Mouse (Mus musculus): Measurements from ENCODE around the gene Ddx52. TPM values are rescaled to one million over a fixed set of nuclear protein-coding genes. Genes with fewer than 3 reads are reported as not detected.
A peak's percentile ranks its signal among the peaks of the same experiment; 100 is the strongest.

Gene Ddx52
- polyA plus RNA-seq, 1 experiment from 2014 or later: 52.7 TPM

DNA sequence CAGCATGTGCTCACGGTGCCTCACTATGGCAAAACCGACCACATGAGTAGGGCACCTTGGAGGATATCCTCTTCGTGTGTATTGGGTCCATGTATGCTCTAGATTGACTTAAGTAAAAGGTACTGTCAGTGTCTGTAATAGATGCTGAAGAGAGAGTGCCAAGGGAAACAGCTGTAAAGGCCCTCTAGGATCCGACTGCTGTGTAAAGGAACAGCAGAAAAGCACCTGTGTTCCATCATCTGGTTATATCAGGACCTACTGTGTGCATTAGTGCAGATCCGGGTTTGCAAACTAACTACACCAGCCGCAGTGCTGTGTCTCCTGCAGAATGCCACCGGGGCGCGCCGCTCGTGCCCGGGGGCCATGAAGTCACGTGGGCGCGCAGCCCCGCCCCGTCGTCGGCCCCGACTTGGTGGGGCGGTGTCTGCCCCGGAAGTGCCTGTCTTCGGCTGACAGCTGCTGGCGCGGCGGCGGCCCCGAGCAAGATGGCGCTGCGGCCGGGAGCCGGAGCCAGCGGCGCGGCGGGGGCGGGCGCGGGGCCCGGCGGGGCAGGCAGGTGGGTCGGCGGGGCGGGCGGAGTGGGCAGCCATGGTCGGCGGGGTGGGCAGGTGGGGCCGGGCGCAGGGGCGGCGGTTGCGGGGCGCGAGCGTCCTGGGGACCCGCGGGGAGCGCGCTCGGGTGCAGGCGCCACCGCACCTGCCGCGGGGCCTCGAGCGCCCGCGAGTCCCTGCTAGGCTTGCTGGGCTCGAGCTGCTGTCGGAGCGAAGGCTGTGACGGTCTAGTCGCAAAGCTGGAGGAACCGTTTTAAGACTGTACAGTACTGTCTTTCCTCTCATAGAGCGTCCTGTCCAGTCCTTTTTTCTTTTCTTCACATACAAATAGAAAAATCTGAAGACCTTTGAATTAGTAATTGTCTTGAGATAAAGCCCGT, 22.4 kb downstream of the Ddx52 start, which contains the start of gene Synrg:
Gene Synrg, plus strand, starts transcription at position 438 of the 931 bp plus-strand sequence.
- Histone ChIP-seq H3K4me2 (ENCODE audit: low read depth, low read length, severe bottlenecking) (peak within 1 kb of the TSS; percentile 39), H3K27me3 (ENCODE audit: control insufficient read depth, insufficient read depth, low read length) (no peaks in the 10 kb centered on the region), H3K36me3 (ENCODE audit: control insufficient read depth, insufficient read depth, low read length) (peaks cover 4% of the 10 kb centered on the region; the same call in 1 of the 2 replicates), H3K4me1 (replicated peaks; ENCODE audit: control insufficient read depth, insufficient read depth, low read length) (no peaks in the 10 kb centered on the region; the same call in 1 of the 2 replicates), H3K27ac (ENCODE audit: low read depth, low read length) (peak within 1 kb of the TSS; percentile 50), H3K9ac (ENCODE audit: low read length) (peak within 1 kb of the TSS; percentile 76), H3K4me3 (ENCODE audit: low read depth, low read length) (peak within 1 kb of the TSS; percentile 80), H3K9me3 (ENCODE audit: control insufficient read depth, low read length) (no peaks in the 10 kb centered on the region)
- peak; percentile 94 for DNase-seq (ENCODE audit: low spot score)
- peak; percentile 96 for ATAC-seq (replicated peaks; ENCODE audit: low FRiP score)
- WGBS: 2% methylated on average over 59 of the region's 76 CpGs

DNA sequence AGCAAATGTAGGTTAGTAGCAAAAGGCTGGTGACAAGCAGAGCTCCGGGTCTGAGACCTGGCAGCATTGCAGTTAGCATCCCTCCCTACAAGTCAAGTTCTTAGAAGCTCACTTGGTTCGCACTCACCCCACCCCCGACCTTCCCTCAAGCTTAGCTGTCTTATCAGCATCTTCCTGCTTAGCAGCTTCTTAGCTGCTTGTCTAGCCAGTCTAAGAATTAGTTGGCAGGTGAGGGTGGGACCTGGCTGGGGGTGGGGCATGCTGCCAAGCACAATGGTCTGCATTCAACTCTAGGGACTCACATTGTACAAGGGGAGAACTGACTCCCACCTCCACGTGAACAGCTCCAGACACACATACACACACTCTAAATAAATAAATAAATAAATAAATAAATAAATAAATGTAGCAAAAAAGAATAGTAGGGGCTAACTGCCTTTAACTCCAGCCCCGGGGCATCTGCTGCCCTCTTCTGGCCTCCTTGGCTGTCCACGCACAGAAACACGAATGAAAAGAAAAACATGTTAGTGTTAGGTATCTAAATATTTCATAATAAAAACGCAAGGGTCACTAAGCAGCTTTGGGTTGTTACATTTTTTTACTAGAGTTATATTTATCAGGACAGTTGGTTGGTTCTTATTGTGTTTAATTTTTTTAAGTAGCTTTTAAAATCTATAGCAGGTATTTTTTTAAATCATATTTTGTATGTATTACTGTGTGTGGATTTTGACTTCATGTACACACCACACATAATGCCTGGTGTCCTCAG, 25.8 kb downstream of the Ddx52 start:
- H3K9ac ChIP-seq (ENCODE audit: low read length): no peak overlapping the region
- no peaks in the 10 kb centered on the region; the same call in 1 of the 2 replicates for H3K4me1 ChIP-seq (replicated peaks; ENCODE audit: control insufficient read depth, insufficient read depth, low read length)
- no peak overlapping the region for H3K4me3 ChIP-seq (ENCODE audit: low read depth, low read length)
- no peak overlapping the region for H3K4me2 ChIP-seq (ENCODE audit: low read depth, low read length, severe bottlenecking)
- no peak for ATAC-seq (replicated peaks; ENCODE audit: low FRiP score)
- no peaks in the 10 kb centered on the region for H3K27me3 ChIP-seq (ENCODE audit: control insufficient read depth, insufficient read depth, low read length)
- WGBS: 56% methylated on average over 8 of the region's 8 CpGs
- DNase-seq (ENCODE audit: low spot score): no peak
- H3K27ac ChIP-seq (ENCODE audit: low read depth, low read length): no peak overlapping the region
- H3K9me3 ChIP-seq (ENCODE audit: control insufficient read depth, low read length): no peaks in the 10 kb centered on the region
- H3K36me3 ChIP-seq (ENCODE audit: control insufficient read depth, insufficient read depth, low read length): no peaks in the 10 kb centered on the region; the same call in 1 of the 2 replicates

- DNase-seq (ENCODE audit: low spot score) (no peak), ATAC-seq (replicated peaks; ENCODE audit: low FRiP score) (no peak)
- Histone ChIP-seq H3K36me3 (ENCODE audit: control insufficient read depth, insufficient read depth, low read length) (no peaks in the 10 kb centered on the region), H3K27ac (ENCODE audit: low read depth, low read length) (no peak overlapping the region), H3K9me3 (ENCODE audit: control insufficient read depth, low read length) (no peaks in the 10 kb centered on the region), H3K27me3 (ENCODE audit: control insufficient read depth, insufficient read depth, low read length) (no peaks in the 10 kb centered on the region), H3K4me3 (ENCODE audit: low read depth, low read length) (no peak overlapping the region), H3K9ac (ENCODE audit: low read length) (no peak overlapping the region), H3K4me2 (ENCODE audit: low read depth, low read length, severe bottlenecking) (no peak overlapping the region), H3K4me1 (replicated peaks; ENCODE audit: control insufficient read depth, insufficient read depth, low read length) (no peaks in the 10 kb centered on the region; the same call in 1 of the 2 replicates)
- WGBS: 86% methylated on average over 6 of the region's 6 CpGs
These were observed 26.3 kb downstream of the Ddx52 start for GRCm38 (mm10) chr11:83968205-83968575.

DNA sequence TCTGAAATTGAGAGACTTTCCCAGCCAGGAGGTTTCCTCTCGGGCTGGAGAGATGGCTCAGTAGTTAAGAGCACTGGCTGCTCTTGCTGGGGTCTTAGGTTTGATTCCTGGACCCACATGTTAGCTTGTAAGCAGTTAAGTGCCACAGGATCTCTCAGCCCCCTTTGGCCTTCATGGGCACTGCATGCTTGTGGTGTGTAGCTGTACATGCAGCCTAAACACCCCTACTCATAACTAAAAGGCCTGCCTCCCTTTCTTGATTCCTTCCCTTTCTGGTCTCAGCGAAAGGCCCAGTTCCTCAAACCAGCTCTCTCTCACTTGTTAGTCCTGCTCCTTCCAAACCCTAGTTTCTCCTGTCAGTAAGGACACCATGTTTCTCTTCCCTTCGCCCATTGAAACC, 27.2 kb downstream of the Ddx52 start:
- H3K27ac ChIP-seq (ENCODE audit: low read depth, low read length): no peak overlapping the region
- no peak overlapping the region for H3K4me2 ChIP-seq (ENCODE audit: low read depth, low read length, severe bottlenecking)
- no peaks in the 10 kb centered on the region for H3K27me3 ChIP-seq (ENCODE audit: control insufficient read depth, insufficient read depth, low read length)
- ATAC-seq (replicated peaks; ENCODE audit: low FRiP score): no peak
- 94% methylated on average over 3 of the region's 3 CpGs for WGBS
- no peak overlapping the region for H3K4me3 ChIP-seq (ENCODE audit: low read depth, low read length)
- H3K9me3 ChIP-seq (ENCODE audit: control insufficient read depth, low read length): no peaks in the 10 kb centered on the region
- peak; percentile 46 for DNase-seq (ENCODE audit: low spot score)
- no peaks in the 10 kb centered on the region; the same call in 1 of the 2 replicates for H3K4me1 ChIP-seq (replicated peaks; ENCODE audit: control insufficient read depth, insufficient read depth, low read length)
- H3K36me3 ChIP-seq (ENCODE audit: control insufficient read depth, insufficient read depth, low read length): no peaks in the 10 kb centered on the region
- H3K9ac ChIP-seq (ENCODE audit: low read length): no peak overlapping the region

DNA sequence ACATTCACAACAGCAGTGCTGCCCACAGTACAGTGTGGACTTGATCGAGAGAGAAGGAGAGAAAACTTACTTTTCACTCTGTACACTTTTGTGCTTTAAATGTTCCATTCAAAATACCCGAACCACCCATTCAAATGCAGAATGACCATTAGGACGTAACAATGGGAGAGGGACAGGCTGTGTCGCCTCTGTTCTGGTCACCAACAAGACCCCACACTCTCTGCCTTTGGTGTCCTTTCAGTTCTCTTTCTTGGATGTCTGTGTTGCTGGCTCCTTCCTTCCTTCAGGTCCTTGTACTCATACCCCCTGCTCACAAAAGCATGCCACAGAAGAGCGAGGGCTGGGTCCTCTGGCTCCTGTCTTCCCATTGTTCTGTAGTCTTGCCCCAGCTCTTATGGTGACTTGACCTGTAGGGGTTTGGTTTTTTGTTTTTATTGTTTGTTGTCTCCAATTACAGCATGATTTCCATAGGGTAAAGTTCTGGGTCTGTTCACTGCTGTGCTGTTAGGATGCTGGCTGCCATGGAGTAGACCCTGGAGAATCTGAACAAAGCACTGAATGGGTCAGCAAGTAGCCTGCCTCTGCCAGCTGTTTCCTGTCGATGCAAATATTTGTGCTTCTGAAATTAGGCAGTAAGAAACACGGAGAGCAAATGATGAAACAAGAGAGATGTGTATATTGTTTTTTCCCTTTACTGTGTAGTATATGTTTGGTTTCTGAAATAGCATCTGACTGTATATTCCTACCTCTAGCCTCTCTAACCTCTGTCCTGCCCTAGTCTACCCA, 32.9 kb downstream of the Ddx52 start:
- Histone ChIP-seq H3K27me3 (ENCODE audit: control insufficient read depth, insufficient read depth, low read length) (no peaks in the 10 kb centered on the region), H3K4me3 (ENCODE audit: low read depth, low read length) (no peak overlapping the region), H3K9me3 (ENCODE audit: control insufficient read depth, low read length) (no peaks in the 10 kb centered on the region), H3K4me2 (ENCODE audit: low read depth, low read length, severe bottlenecking) (no peak overlapping the region), H3K9ac (ENCODE audit: low read length) (no peak overlapping the region), H3K4me1 (replicated peaks; ENCODE audit: control insufficient read depth, insufficient read depth, low read length) (no peaks in the 10 kb centered on the region), H3K27ac (ENCODE audit: low read depth, low read length) (no peak overlapping the region), H3K36me3 (ENCODE audit: control insufficient read depth, insufficient read depth, low read length) (peaks cover 4% of the 10 kb centered on the region; the same call in 1 of the 2 replicates)
- WGBS: 58% methylated on average over 7 of the region's 7 CpGs
- ATAC-seq (replicated peaks; ENCODE audit: low FRiP score) (no peak), DNase-seq (ENCODE audit: low spot score) (no peak)

DNA sequence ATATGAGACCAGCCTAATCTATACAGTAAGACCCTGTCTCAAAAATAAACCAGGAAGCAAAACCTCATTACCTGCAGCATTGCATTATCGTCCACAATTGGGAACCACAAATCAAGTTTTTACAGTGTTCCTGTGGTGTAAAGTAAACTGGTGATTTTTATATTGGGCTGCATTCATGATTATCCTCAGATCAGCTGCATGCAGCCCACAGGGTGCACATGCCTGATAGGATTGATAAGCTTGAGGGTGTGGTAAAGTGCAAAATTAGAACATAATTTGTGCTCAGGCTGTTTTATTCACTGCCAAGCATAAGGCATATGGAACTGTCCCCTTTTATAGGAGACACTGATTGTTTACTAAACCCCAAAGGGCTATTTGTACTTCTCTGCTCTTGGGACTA, 33.6 kb downstream of the Ddx52 start:
- no peak overlapping the region for H3K9ac ChIP-seq (ENCODE audit: low read length)

DNA sequence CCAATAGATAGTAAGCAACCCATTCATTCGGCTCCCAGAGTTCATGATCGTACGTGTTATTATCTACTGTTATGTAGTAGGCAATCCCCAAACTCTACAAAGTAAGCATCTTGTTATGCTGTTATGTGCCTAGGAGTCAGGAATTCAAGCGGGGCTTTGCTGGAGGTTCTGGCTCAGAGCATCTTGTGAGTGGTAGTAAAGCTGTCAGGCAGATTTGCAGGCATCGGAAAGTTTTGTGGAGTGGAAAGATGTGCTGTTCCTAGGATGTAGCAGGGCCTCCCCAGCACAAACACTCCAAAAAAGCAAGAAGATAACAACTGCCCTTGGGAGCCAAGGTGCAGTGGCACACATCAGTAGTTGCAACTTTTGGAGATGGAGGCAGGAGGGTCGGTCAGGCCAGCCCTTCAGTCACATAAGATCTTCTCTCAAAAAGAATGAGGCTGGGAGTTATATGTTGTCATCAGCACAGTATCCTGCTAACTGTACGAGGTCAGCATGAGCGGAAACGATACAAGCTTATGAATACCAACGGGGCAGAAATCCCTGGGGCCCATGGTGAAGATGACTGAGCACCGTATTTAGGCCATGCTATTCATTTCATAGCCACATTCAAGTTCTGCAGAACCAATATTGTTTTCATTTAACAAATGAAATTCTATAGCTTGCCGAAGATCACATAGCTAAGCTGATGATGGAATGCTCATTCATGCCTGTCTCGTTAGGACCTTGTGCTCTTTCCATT, 34.5 kb downstream of the Ddx52 start:
- no peaks in the 10 kb centered on the region for H3K4me1 ChIP-seq (replicated peaks; ENCODE audit: control insufficient read depth, insufficient read depth, low read length)
- H3K4me2 ChIP-seq (ENCODE audit: low read depth, low read length, severe bottlenecking): no peak overlapping the region
- ATAC-seq (replicated peaks; ENCODE audit: low FRiP score) (no peak), DNase-seq (ENCODE audit: low spot score) (no peak)
- H3K27ac ChIP-seq (ENCODE audit: low read depth, low read length): no peak overlapping the region
- no peaks in the 10 kb centered on the region for H3K27me3 ChIP-seq (ENCODE audit: control insufficient read depth, insufficient read depth, low read length)
- no peak overlapping the region for H3K4me3 ChIP-seq (ENCODE audit: low read depth, low read length)
- peaks cover 4% of the 10 kb centered on the region; the same call in 1 of the 2 replicates for H3K36me3 ChIP-seq (ENCODE audit: control insufficient read depth, insufficient read depth, low read length)
- 85% methylated on average over 13 of the region's 13 CpGs for WGBS
- H3K9me3 ChIP-seq (ENCODE audit: control insufficient read depth, low read length): no peaks in the 10 kb centered on the region
- H3K9ac ChIP-seq (ENCODE audit: low read length): no peak overlapping the region

More for the DNA sequence above, 33.6 kb downstream of the Ddx52 start:
- Histone ChIP-seq H3K36me3 (ENCODE audit: control insufficient read depth, insufficient read depth, low read length) (peaks cover 4% of the 10 kb centered on the region; the same call in 1 of the 2 replicates), H3K4me2 (ENCODE audit: low read depth, low read length, severe bottlenecking) (no peak overlapping the region), H3K9me3 (ENCODE audit: control insufficient read depth, low read length) (no peaks in the 10 kb centered on the region), H3K27ac (ENCODE audit: low read depth, low read length) (no peak overlapping the region), H3K4me3 (ENCODE audit: low read depth, low read length) (no peak overlapping the region), H3K4me1 (replicated peaks; ENCODE audit: control insufficient read depth, insufficient read depth, low read length) (no peaks in the 10 kb centered on the region), H3K27me3 (ENCODE audit: control insufficient read depth, insufficient read depth, low read length) (no peaks in the 10 kb centered on the region)
- ATAC-seq (replicated peaks; ENCODE audit: low FRiP score) (no peak), DNase-seq (ENCODE audit: low spot score) (no peak)
- WGBS: 92% methylated on average over 1 of the region's 1 CpGs

Measured in forebrain, embryonic 11.5 days (tissue).